Mouse (Mus musculus) layer of hippocampus, adult 2 months (tissue): Measurements from ENCODE around the gene Ifi213. TPM values are rescaled to one million over a fixed set of nuclear protein-coding genes. Genes with fewer than 3 reads are reported as not detected.

ENCODE experiments used
- DNase-seq, 2 experiments: peaks; one replicate each; pipeline ENCODE4 v3.0.0; 2022; ENCODE audit warnings: low spot score in 2 of 2
- H3K27ac ChIP-seq: fragments of 200-600 bp; 2 replicates; pipeline ENCODE4 v1.8.1; 2022
- H3K4me3 ChIP-seq: fragments of 200-600 bp; 2 replicates; pipeline ENCODE4 v1.8.1; 2022; ENCODE audit warnings: mild to moderate bottlenecking
- CTCF ChIP-seq: fragments of 200-600 bp; conservative IDR thresholded peaks from 2 replicates; pipeline ENCODE4 v1.8.1; 2022; ENCODE audit warnings: antibody characterized with exemption, mild to moderate bottlenecking, moderate library complexity
- microRNA-seq, 2 experiments: library from miRNA; unstranded; fragments of <30 nt; microRNA quantifications; one replicate each; pipeline ENCODE4 v1.2.0; 2021
- total RNA-seq, 2 experiments: library from RNA; stranded (reverse); gene quantifications; 2 replicates each; pipeline ENCODE4 v1.2.3; 2021

Gene Ifi213
- total RNA-seq, 2 experiments from 2014 or later, result not detected

DNA sequence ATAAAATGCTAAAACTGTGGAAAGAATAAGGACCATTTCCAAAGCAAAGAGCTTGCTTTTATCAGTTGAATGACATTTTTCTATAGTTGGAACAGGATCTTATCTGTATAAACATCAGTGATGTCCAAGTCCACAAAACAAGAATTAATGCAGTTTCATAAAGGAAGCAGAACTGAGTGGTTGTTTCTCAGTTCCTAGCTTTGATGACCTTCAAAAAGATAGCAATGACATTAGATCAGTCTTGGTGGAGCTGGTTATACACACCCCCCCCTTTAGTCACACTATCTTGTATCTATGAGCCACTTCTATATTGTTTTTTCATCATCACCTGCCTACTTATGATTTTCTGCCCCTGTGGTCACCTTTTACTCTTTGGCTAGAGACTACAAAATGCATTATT, 77.6 kb downstream of the Ifi213 start:
- DNase-seq, result no peak
- no peak for TF ChIP-seq CTCF

More for the DNA sequence above, 77.6 kb downstream of the Ifi213 start:
- Histone ChIP-seq H3K27ac (no peak overlapping the region), H3K4me3 (no peak overlapping the region)

Small RNA genes within 50 kb of the gene (microRNA-seq; reads per million reads assigned to microRNA genes)
- gene Gm44339, result 0 reads per million in 2 experiments
- gene Gm44481, result 0 reads per million in 2 experiments

Other genes starting within 250 kb of the Ifi213 start
- 1 to 10 TPM; 2.0 to 3.7 TPM for gene Aim2, start 248.4 kb downstream of the Ifi213 start, total RNA-seq
- 100 to 1,000 TPM; 394 to 402 TPM for gene Cadm3, start 231.6 kb downstream of the Ifi213 start, total RNA-seq
- gene Ifi206, start 108.2 kb downstream of the Ifi213 start, total RNA-seq, result not detected
- not detected for gene Ifi214, start 63.3 kb downstream of the Ifi213 start, total RNA-seq
- not detected for gene Ifi209, start 31.6 kb upstream of the Ifi213 start, total RNA-seq
- gene Ifi208, start 74.4 kb upstream of the Ifi213 start, total RNA-seq, result not detected
- gene Ifi207, start 142.5 kb upstream of the Ifi213 start, total RNA-seq, result under 1 TPM; 0.12 to 0.20 TPM
- under 1 TPM; 0.26 to 0.27 TPM for gene Ifi204, start 167.7 kb upstream of the Ifi213 start, total RNA-seq